Mouse (Mus musculus) 3T3-L1 (cell line): ENCODE data around the gene Trpv1.

Source experiments
- DNase-seq: peaks from one replicate; pipeline ENCODE4 v3.0.0-alpha.2; 2015; ENCODE audit warnings: low read depth, low spot score

The Trpv1 gene

GRCm38 (mm10) chr11:73233992-73234391 lies at the start of gene Trpv1:
Trpv1 (plus strand) TSS chr11:73234292.
- DNase-seq, result no peak

GRCm38 (mm10) chr11:73185872-73186615 lies 48.0 kb upstream of the Trpv1 start:
- DNase-seq, result no peak

GRCm38 (mm10) chr11:73187231-73187630 lies 46.9 kb upstream of the Trpv1 start:
- DNase-seq, result no peak

GRCm38 (mm10) chr11:73193047-73193446 lies 41.0 kb upstream of the Trpv1 start:
- DNase-seq, result peak; percentile 88

- DNase-seq, result no peak
Observed at GRCm38 (mm10) chr11:73194444-73194843, 39.6 kb upstream of the Trpv1 start.

GRCm38 (mm10) chr11:73198190-73198589 lies 35.9 kb upstream of the Trpv1 start:
- no peak for DNase-seq

GRCm38 (mm10) chr11:73198603-73199229 lies 35.4 kb upstream of the Trpv1 start, which contains the start of gene Ctns:
Ctns (minus strand) TSS chr11:73199042.
- DNase-seq, result peak; percentile 91

- peak; percentile 96 for DNase-seq
Observed at GRCm38 (mm10) chr11:73199230-73199712, 34.8 kb upstream of the Trpv1 start, which contains the start of gene Shpk. Shpk (plus strand) TSS chr11:73199460.

- DNase-seq, result no peak
Observed at GRCm38 (mm10) chr11:73199879-73200278, 34.2 kb upstream of the Trpv1 start.

- DNase-seq, result peak; percentile 63
Observed at GRCm38 (mm10) chr11:73201021-73201420, 33.1 kb upstream of the Trpv1 start.

GRCm38 (mm10) chr11:73201597-73201996 lies 32.5 kb upstream of the Trpv1 start:
- DNase-seq, result peak; percentile 36

- no peak for DNase-seq
Observed at GRCm38 (mm10) chr11:73203895-73204294, 30.2 kb upstream of the Trpv1 start.

- no peak for DNase-seq
Observed at GRCm38 (mm10) chr11:73205194-73205593, 28.9 kb upstream of the Trpv1 start.

- peak; percentile 20 for DNase-seq
Observed at GRCm38 (mm10) chr11:73207621-73208020, 26.5 kb upstream of the Trpv1 start.

GRCm38 (mm10) chr11:73213956-73214355 lies 20.1 kb upstream of the Trpv1 start:
- DNase-seq, result no peak

GRCm38 (mm10) chr11:73219671-73220070 lies 14.4 kb upstream of the Trpv1 start:
- DNase-seq, result no peak

GRCm38 (mm10) chr11:73220651-73221050 lies 13.4 kb upstream of the Trpv1 start:
- DNase-seq, result peak; percentile 65

- no peak for DNase-seq
Observed at GRCm38 (mm10) chr11:73222846-73223245, 11.2 kb upstream of the Trpv1 start.

GRCm38 (mm10) chr11:73223966-73224365 lies 10.1 kb upstream of the Trpv1 start:
- DNase-seq, result peak; percentile 63

GRCm38 (mm10) chr11:73225856-73226255 lies 8.2 kb upstream of the Trpv1 start:
- DNase-seq, result no peak

GRCm38 (mm10) chr11:73228881-73229280 lies 5.2 kb upstream of the Trpv1 start:
- DNase-seq, result no peak

GRCm38 (mm10) chr11:73230081-73230480 lies 4.0 kb upstream of the Trpv1 start:
- no peak for DNase-seq

- no peak for DNase-seq
Observed at GRCm38 (mm10) chr11:73232513-73232912, 1.6 kb upstream of the Trpv1 start.
